Mouse (Mus musculus): ENCODE data around the gene Plxnb3.
"Not testable (repeated sequence)": the region's sequence is repeated elsewhere in the genome, so short reads cannot be mapped to it uniquely, and the experiment has no call there.

Gene Plxnb3

GRCm38 (mm10) chrX:73756334-73757140 is at the start of gene Plxnb3:
Gene Plxnb3, plus strand, starts transcription at chrX:73757090.
- DNase-seq, result no peak

GRCm38 (mm10) chrX:73715476-73716108 is 41.3 kb upstream of the Plxnb3 start:
- peak; percentile 6 for DNase-seq

- peak; percentile 87 for DNase-seq
Observed at GRCm38 (mm10) chrX:73716109-73716661, 40.7 kb upstream of the Plxnb3 start, which contains the start of the genes Bcap31 and Abcd1. Gene Bcap31, minus strand, starts transcription at chrX:73716175. Gene Abcd1, plus strand, starts transcription at chrX:73716597.

DNA sequence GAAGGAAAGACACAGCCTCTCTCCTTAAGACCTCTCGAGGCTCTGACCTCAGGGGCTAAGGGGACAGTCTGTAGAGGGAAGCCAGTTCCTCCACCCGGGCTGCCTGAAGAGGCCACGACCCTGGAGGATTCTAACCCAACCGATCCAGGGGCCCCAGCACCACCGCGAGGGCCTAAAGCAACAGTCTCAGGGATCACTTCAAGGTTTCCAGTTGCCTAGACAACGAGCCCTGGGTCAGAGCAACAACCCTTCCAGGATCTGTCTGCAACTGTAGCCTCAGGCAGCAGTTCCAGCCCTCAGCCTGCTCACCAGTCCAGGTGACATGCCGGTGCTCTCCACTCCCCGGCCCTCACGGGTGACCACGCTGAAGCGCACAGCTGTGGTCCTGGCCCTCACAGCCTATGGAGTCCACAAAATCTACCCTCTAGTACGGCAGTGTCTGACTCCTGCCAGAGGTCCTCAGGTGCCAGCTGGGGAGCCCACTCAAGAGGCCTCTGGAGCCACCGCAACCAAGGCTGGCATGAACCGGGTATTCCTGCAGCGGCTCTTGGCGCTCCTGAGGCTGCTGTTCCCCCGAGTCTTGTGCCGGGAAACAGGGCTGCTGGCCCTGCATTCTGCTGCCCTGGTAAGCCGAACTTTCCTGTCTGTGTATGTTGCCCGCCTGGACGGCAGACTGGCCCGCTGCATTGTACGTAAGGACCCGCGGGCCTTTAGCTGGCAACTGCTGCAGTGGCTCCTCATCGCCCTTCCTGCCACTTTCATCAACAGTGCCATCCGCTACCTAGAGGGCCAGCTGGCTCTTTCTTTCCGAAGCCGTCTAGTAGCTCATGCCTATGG is 40.0 kb upstream of the Plxnb3 start:
- DNase-seq, result peak; percentile 5

- DNase-seq, result peak; percentile 7
Observed at GRCm38 (mm10) chrX:73717667-73718066, 39.2 kb upstream of the Plxnb3 start.

DNA sequence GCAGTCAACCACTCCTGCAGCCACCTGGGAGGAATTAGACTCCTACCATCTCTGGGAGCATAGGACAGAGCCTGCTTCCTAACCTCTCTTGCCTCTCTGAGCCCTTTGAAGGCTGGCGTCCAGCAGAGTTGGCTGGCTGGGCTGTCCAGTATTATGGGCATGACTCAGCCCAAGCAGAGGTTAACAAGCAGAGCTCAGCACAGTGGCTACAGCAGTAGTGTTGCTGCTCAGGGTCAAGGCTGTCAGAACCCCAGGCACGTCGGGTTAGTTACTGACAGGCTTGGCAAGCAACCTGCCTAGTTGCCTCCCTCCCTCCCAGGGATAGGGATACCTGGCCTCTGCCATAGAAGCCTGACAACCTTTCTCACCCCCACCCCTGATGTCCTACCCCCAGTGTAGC is 38.6 kb upstream of the Plxnb3 start:
- no peak for DNase-seq

- DNase-seq, result no peak
Observed at GRCm38 (mm10) chrX:73718686-73719362, 38.1 kb upstream of the Plxnb3 start.

- no peak for DNase-seq
Observed at GRCm38 (mm10) chrX:73730908-73731307, 26.0 kb upstream of the Plxnb3 start.

DNA sequence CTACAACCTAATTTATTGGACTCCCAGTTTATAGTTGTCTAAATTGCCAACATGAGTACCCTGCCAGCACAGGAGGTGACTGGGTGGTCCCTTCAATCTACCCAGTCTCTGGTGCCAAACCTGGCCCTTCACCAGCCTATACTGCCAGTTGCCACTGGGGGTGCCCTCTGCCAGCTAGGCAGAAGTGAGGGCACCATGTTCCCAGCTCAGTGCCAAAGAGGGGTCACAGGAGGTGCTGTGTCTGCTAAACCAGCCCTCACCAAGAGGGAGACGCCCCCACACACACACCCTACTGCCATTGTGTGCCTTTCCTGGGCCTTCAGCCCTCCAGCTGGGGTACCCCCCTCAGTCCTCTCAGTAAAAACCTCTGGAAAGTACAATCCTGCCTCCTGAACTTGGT is 18.7 kb upstream of the Plxnb3 start:
- DNase-seq, result no peak

DNA sequence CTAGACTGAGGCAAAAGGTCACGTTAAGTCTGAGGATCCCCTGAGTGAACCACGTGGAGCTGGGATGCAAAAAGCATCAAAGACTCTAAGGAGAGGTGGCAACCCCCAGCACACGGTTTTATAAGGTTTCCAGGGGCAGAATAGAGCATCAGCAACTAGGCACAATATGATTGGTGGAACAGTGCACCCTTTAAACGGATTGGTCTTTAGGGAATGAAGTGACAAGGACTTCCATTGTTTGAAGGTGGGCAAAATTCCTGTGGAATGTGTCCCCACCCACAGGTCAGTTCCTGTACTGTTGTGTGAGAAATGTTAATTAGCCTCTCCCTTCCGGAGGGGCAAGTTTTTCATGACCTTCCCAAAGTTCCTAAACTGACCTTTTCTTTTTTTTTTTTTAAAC is 17.7 kb upstream of the Plxnb3 start:
- DNase-seq, result no peak

- DNase-seq, result not testable (repeated sequence)
Observed at GRCm38 (mm10) chrX:73739841-73740240, 17.0 kb upstream of the Plxnb3 start.

DNA sequence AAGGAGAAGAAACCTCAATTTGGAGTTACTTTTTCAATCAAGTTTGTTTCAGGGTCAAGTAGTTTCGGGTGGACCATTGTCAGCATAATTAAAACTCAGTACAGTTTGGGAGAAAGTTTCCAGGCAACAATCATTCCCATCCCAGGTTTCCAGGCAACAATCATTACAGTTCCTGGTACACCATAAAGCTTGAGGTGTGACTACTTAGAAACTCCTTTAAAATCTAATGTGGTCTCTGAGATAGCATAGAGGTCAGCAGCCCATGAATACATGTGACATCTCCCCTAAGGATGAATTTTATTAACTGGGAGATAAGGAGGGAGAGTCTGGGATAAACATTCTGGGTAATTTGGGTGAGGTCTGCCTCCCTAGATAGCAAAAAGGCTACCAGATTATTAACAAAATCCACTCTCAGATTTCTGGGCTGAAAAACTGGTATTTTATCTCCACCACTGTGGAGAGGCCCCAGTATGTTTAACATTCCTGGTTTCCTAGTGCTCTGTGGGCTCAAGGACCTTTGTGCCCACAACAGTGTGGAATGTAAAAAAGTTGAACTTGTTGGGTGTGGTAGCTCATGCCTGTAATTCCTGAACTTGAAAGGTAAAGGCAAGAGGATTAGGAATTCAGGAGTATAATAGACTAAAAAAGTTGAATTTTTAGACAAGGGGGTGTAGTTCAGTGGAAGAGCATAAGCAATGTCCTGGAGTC is 12.0 kb upstream of the Plxnb3 start:
- no peak for DNase-seq

DNA sequence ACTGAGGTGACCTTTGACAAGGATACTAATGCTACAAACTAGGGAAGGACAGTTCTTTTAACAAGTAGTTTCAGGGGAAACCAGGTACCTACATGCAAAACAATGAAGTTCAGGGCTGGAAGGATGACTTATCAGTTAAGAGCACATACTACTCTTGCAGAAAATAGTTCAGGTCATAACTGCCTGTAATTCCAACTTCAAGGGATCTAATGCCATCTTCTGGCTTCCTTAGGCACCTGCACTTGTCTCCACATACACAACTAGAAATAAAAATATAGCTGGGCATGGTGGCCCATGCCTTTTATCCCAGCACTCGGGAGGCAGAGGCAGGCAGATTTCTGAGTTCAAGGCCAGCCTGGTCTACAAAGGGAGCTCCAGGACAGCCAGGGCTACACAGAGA is 7.9 kb upstream of the Plxnb3 start:
- no peak for DNase-seq

DNA sequence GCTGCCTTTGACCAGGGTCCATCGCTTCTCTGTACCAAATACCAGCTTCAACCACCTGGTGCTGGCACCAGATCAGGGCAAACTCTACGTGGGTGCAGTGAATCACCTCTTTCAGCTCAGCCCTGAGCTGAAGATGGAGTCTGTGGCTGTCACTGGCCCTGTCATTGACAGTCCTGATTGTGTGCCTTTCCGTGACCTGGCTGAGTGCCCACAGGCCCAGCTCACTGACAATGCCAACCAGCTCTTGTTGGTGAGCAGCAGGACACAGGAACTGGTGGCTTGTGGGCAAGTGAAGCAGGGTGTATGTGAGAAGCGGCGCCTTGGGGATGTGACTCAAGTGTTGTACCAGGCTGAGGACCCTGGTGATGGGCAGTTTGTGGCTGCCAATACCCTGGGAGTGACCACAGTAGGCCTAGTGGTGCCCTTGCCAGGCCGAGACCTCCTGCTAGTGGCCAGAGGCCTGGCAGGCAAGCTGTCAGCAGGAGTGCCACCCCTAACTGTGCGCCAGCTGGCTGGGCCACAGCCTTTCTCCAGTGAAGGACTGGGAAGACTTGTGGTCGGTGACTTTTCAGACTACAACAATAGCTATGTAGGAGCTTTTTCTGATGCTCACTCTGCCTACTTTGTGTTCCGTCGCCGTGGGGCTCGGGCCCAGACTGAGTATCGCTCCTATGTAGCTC is 1.9 kb downstream of the Plxnb3 start:
- DNase-seq, result no peak

DNA sequence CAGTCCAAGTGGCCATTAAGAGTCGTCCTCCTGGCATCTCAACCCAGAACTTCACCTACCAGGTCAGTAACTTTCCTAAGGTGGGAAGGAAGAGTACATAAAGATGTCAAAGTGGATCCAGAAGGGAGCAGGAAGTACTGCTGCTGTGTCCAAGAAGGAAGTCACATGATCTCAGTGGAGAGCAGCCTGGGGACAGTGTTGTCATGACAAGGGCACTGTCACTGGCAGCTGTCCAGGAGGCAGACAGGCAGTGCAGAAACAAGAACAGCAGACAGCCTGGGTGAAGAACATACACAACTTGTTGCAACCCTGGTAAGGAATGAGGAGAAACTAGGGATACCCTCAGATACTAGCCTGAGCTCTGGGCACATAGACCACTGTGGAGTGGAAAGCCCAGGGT is 8.4 kb downstream of the Plxnb3 start:
- no peak for DNase-seq

DNA sequence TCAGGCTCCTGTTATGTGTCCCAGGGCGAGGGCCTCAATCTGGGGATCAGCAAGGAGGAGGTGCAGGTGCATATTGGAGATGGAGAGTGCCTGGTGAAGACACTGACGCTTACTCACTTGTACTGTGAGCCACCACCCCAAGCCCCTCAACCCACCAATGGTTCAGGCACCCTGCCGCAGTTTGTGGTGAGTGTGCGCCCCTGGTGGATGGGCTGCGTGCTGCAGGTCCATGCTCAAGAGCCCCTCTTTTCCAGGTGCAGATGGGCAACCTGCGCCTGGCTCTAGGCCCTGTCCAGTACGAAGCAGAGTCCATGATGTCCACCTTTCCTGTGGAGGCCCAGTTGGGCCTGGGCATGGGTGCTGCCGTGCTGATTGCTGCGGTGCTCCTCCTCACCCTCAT is 10.4 kb downstream of the Plxnb3 start:
- DNase-seq, result peak; percentile 5

DNA sequence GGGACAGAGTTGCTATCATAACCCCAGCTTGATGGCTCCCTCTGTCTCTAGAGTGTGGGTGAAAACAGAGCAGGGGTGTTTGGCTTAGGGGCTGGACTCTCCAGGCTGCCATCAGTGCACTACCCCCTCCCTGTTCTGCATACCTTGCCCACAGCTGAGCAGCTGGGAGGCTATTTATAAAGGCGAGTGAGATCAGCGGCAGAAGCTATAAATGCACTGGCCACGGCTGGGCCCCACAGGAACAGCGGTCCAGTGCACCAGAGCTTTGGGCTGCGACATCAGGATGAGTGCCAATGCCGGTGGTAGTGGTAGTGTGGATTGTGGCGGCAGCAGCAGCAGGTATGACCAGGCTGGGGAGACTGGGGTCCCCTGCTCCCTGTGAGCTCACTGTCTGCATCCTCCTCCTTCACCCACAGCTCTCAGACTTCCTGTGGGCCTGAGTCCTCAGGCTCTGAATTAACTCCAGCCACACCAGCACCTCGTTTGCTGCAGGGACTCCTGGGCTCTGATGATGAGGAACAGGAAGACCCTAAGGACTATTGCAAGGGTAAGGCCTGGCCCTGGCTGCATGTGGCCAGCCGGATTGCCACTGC is 17.4 kb downstream of the Plxnb3 start, which contains the start of gene Srpk3:
Gene Srpk3 (plus strand): TSS at position 238 of the 593 bp plus-strand sequence.
- peak; percentile 44 for DNase-seq

GRCm38 (mm10) chrX:73774802-73775483 is 18.1 kb downstream of the Plxnb3 start:
- no peak for DNase-seq

DNA sequence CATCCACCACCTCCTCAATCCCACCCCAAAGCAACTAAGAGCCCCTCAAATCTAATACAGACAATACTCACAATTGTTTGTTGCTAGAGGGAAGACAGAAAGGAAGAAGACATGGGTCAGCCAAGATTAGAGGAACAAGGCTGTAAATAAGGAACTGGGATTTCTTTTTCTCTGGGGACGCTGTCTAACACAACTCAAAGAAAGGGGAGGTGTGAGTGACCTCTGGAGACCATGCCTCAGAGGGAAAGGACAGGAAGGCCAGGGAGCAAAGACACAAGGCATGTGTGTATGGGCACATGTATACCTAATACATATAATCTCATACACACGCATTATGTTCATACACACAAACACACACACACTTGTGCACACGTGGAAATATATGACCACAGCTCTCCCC is 25.3 kb downstream of the Plxnb3 start:
- no peak for DNase-seq

DNA sequence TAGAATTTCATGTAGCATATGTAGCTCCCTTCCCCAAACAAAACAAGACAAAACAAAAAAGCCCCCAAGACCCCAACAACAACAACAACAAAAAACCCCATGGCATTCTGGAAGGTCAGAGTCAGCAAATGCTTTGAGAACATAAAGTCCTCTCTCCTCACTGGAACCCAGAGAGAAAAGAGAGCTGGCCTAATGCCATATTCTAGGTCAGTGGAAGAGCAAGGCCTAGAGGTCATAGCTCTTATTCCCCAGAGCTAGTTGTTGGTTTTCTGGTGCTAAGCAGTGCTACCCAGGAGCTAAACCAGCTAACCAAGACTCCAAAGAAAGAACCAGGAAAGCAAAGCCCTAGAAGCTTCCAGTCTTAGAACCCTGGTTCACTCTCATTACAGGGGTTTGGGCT is 28.8 kb downstream of the Plxnb3 start:
- no peak for DNase-seq

Data from right cerebral cortex, postnatal 25 days (tissue).